Mouse (Mus musculus) ES-Bruce4 (cell line): ENCODE measurements around the gene Gm30302. TPM values are rescaled to one million over a fixed set of nuclear protein-coding genes. Genes with fewer than 3 reads are reported as not detected.
"Not testable (repeated sequence)": the region's sequence is repeated elsewhere in the genome, so short reads cannot be mapped to it uniquely, and the experiment has no call there.

Experiments
- H3K27ac ChIP-seq: 2 replicates; pipeline ENCODE4 v1.5.1; 2012; ENCODE audit warnings: low read length, inconsistent platforms; ENCODE audit not compliant: insufficient read depth
- H3K27me3 ChIP-seq: 2 replicates; pipeline ENCODE4 v1.6.1; 2012; ENCODE audit warnings: mild to moderate bottlenecking, low read length, inconsistent platforms; ENCODE audit not compliant: control insufficient read depth, poor library complexity, insufficient read depth, severe bottlenecking
- H3K36me3 ChIP-seq: 2 replicates; pipeline ENCODE4 v1.6.1; 2012; ENCODE audit warnings: inconsistent platforms, mild to moderate bottlenecking, low read length, moderate library complexity; ENCODE audit not compliant: control insufficient read depth, poor library complexity, insufficient read depth, severe bottlenecking
- H3K4me1 ChIP-seq: one replicate; pipeline ENCODE4 v1.8.1; 2011; ENCODE audit warnings: low read length; ENCODE audit not compliant: control insufficient read depth, insufficient read depth
- H3K4me3 ChIP-seq: 2 replicates; pipeline ENCODE4 v1.5.1; 2011; ENCODE audit warnings: low read depth, mild to moderate bottlenecking, low read length
- H3K9ac ChIP-seq: 2 replicates; pipeline ENCODE4 v1.6.1; 2012; ENCODE audit warnings: low read depth, mild to moderate bottlenecking, inconsistent platforms; ENCODE audit not compliant: poor library complexity, severe bottlenecking
- H3K9me3 ChIP-seq: replicated peaks from 2 replicates; pipeline ENCODE4 v1.6.1; 2012; ENCODE audit warnings: mild to moderate bottlenecking, low read length, inconsistent platforms; ENCODE audit not compliant: control insufficient read depth, poor library complexity, insufficient read depth, severe bottlenecking
- CTCF ChIP-seq: IDR thresholded peaks from one replicate; pipeline ENCODE4 v1.8.1; 2011; ENCODE audit warnings: low read depth, low read length
- EP300 ChIP-seq: IDR thresholded peaks from 2 replicates; pipeline ENCODE4 v1.6.1; 2011; ENCODE audit warnings: low read depth, low read length; ENCODE audit not compliant: insufficient read depth
- POLR2A ChIP-seq: IDR thresholded peaks from one replicate; pipeline ENCODE4 v1.8.1; 2011; ENCODE audit warnings: low read length; ENCODE audit not compliant: insufficient read depth
- polyA plus RNA-seq: library from polyadenylated mRNA; stranded (reverse); fragments of >200 nt; gene quantifications from 2 replicates; pipeline ENCODE4 v1.2.4, GENCODE M21; 2011; ENCODE audit warnings: low read depth; ENCODE audit not compliant: missing spikeins, insufficient read depth, insufficient read length

The Gm30302 gene
- polyA plus RNA-seq, 1 experiment: not detected

- no peak overlapping the region for H3K9ac ChIP-seq
- H3K4me1 ChIP-seq: no peaks in the 10 kb centered on the region
- TF ChIP-seq EP300 (no peak), POLR2A (no peak), CTCF (no peak)
- no peaks in the 10 kb centered on the region for H3K36me3 ChIP-seq
- no peaks in the 10 kb centered on the region for H3K9me3 ChIP-seq
- H3K27ac ChIP-seq: no peak overlapping the region
- no peaks in the 10 kb centered on the region; the same call in 1 of the 2 replicates for H3K27me3 ChIP-seq
- no peak overlapping the region for H3K4me3 ChIP-seq
Observed at GRCm38 (mm10) chr13:49783899-49784298, 14.9 kb downstream of the Gm30302 start.

GRCm38 (mm10) chr13:49771536-49771935, 27.3 kb downstream of the Gm30302 start:
- H3K9me3 ChIP-seq, H3K4me3 ChIP-seq, H3K9ac ChIP-seq, H3K4me1 ChIP-seq, H3K27me3 ChIP-seq, H3K36me3 ChIP-seq, H3K27ac ChIP-seq: not testable (repeated sequence)

GRCm38 (mm10) chr13:49769111-49769510, 29.7 kb downstream of the Gm30302 start:
- H3K9ac ChIP-seq: no peak overlapping the region
- H3K36me3 ChIP-seq: no peaks in the 10 kb centered on the region
- no peak for TF ChIP-seq POLR2A
- TF ChIP-seq CTCF: no peak
- TF ChIP-seq EP300: no peak
- no peaks in the 10 kb centered on the region for H3K27me3 ChIP-seq
- no peaks in the 10 kb centered on the region for H3K4me1 ChIP-seq
- H3K9me3 ChIP-seq: no peaks in the 10 kb centered on the region
- no peak overlapping the region for H3K27ac ChIP-seq
- H3K4me3 ChIP-seq: no peak overlapping the region

GRCm38 (mm10) chr13:49768048-49768447, 30.8 kb downstream of the Gm30302 start:
- TF ChIP-seq CTCF: no peak
- TF ChIP-seq EP300: no peak
- no peak for TF ChIP-seq POLR2A
- H3K27ac ChIP-seq: no peak overlapping the region

GRCm38 (mm10) chr13:49766269-49766668, 32.5 kb downstream of the Gm30302 start:
- Histone ChIP-seq H3K27ac (no peak overlapping the region), H3K4me3 (no peak overlapping the region), H3K9me3 (no peaks in the 10 kb centered on the region), H3K27me3 (no peaks in the 10 kb centered on the region), H3K4me1 (no peaks in the 10 kb centered on the region), H3K36me3 (no peaks in the 10 kb centered on the region), H3K9ac (no peak overlapping the region)
- TF ChIP-seq POLR2A (no peak), EP300 (no peak), CTCF (no peak)

More at GRCm38 (mm10) chr13:49768048-49768447, 30.8 kb downstream of the Gm30302 start:
- Histone ChIP-seq H3K36me3 (no peaks in the 10 kb centered on the region), H3K9me3 (no peaks in the 10 kb centered on the region), H3K4me1 (no peaks in the 10 kb centered on the region), H3K4me3 (no peak overlapping the region), H3K9ac (no peak overlapping the region), H3K27me3 (no peaks in the 10 kb centered on the region)

- TF ChIP-seq EP300 (no peak), CTCF (no peak), POLR2A (no peak)
- no peaks in the 10 kb centered on the region for H3K9me3 ChIP-seq
- H3K9ac ChIP-seq: no peak overlapping the region
- H3K4me1 ChIP-seq: no peaks in the 10 kb centered on the region
- no peaks in the 10 kb centered on the region for H3K36me3 ChIP-seq
- H3K27ac ChIP-seq: no peak overlapping the region
- no peaks in the 10 kb centered on the region for H3K27me3 ChIP-seq
- H3K4me3 ChIP-seq: no peak overlapping the region
Observed at GRCm38 (mm10) chr13:49765306-49765705, 33.5 kb downstream of the Gm30302 start.

- Histone ChIP-seq H3K9me3 (no peaks in the 10 kb centered on the region), H3K27me3 (no peaks in the 10 kb centered on the region; the same call in 1 of the 2 replicates), H3K36me3 (no peaks in the 10 kb centered on the region), H3K4me1 (no peaks in the 10 kb centered on the region), H3K4me3 (no peak overlapping the region), H3K27ac (no peak overlapping the region), H3K9ac (no peak overlapping the region)
- TF ChIP-seq EP300 (no peak), CTCF (no peak), POLR2A (no peak)
Observed at GRCm38 (mm10) chr13:49762208-49762607, 36.6 kb downstream of the Gm30302 start.
